Mouse (Mus musculus) left cerebral cortex, adult 9 months (tissue): ENCODE measurements around the gene Fgfr2.
"Not testable (repeated sequence)": the region's sequence is repeated elsewhere in the genome, so short reads cannot be mapped to it uniquely, and the experiment has no call there.

ENCODE experiments used
- DNase-seq, 2 experiments: peaks; one replicate each; pipeline ENCODE4 v3.0.0; 2022; ENCODE audit warnings: low spot score in 2 of 2

The Fgfr2 gene

GRCm38 (mm10) chr7:130691931-130692330 is 2431.2 kb downstream of the Fgfr2 start:
- no peak for DNase-seq

DNA sequence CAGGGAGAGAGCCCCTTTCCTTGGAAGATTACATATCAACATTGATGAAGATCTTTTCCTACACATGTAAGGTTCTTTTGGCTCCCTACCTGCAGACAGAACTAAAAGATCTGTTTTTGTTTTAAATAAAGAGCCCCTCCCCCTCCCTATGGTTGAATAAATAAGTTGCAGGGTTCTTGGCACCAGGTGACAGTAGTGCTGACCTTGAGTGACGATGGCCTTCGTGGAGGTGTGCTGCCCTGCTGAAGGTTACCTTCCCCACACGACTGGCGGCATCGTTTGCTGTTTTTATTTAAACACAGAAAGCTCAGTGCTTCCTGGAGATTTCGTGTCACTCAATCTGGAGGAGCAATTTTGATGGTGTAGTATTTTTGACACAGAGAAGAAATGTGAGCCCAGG is 2432.3 kb downstream of the Fgfr2 start:
- DNase-seq: no peak

- no peak for DNase-seq
Measured at GRCm38 (mm10) chr7:130688601-130689000, 2434.5 kb downstream of the Fgfr2 start.

- DNase-seq: peak; percentile 77 to 88
Measured at GRCm38 (mm10) chr7:130681798-130682197, 2441.4 kb downstream of the Fgfr2 start.

- DNase-seq: no peak
Measured at GRCm38 (mm10) chr7:130678414-130678813, 2444.7 kb downstream of the Fgfr2 start.

GRCm38 (mm10) chr7:130677541-130678274 is 2445.4 kb downstream of the Fgfr2 start:
- DNase-seq: no peak

- no peak for DNase-seq
Measured at GRCm38 (mm10) chr7:130676885-130677540, 2446.1 kb downstream of the Fgfr2 start.

DNA sequence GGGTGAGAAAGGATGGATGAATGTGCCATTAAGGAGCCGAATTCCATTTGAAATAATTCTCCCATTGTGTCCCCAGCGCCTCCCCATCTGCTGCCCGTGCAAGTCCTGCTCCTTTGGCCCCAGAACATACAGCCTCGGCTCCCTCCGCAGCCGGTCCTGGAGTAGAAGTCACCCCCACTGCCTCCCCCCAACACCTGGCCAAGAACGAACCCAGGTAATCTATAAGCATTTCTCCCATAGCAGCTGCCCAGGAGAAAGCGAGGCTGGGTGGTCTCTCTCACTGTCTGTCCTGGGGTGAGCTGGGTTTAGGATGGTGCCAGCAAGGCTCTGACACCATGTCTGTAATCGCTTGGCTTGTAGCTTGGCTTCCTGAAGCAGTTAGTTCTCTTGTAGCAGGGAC is 2448.6 kb downstream of the Fgfr2 start:
- DNase-seq: no peak

DNA sequence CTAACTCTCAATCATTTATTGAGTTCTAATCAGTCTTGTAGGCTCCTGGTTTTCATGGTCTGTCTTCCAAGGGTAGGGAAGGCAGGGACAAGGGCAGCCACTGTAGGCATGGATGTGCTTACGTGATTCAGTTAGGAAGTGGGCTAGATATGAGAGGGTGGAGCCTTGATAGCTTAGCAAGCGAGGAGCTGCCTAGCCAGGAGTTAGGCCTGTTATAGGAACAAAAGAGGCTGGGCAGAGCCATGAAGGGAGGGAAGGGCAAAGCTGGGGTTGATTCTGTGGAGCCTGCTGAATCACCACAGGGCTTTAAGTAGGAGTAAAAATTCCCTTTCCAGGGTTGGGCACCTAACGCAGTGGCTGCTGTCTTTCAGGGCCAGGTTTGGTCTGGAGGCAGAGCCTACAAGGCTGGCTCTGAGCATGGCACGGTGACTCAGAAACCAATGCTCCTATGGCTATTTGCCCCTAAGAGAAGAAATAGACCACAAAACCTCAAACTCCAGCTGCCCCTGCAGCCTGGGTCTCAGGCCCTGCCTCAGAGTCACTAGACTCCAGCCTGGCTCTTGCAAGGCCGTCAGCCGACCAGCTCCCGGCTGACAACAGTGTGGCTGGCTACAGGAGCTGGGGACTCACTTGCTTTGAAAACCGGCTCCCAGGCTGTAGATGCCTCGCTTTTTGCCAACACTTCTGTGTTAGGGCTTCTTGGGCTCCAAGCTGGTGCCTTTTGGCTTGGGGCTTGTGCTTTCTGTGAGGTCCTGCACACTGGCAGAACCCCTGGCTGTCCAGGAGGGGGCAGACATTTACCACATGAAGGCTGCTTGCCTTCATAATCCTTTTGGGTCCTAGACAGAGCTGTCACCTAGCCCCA is 2449.7 kb downstream of the Fgfr2 start:
- no peak for DNase-seq

DNA sequence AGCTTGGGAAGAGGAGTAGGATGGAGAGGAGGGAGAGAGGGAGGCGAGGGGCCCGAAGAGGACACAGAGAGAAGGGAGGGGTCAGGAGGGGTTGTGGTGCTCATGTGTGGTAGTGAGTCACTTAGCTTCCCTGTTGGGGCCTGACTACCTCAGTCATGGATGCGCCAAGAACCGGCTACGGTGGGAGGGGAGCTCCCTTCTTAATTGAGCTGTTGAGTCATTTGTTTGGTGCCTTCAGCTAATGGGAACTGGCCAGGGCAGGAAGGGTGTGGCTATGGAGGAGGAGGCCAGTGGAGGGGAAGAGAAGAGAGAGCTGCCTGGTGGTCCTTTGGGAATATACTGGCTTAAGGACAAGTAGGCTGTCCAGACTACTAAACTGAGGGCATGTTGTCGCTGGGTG is 2451.8 kb downstream of the Fgfr2 start:
- no peak for DNase-seq

- no peak for DNase-seq
Measured at GRCm38 (mm10) chr7:130670358-130670757, 2452.8 kb downstream of the Fgfr2 start.

DNA sequence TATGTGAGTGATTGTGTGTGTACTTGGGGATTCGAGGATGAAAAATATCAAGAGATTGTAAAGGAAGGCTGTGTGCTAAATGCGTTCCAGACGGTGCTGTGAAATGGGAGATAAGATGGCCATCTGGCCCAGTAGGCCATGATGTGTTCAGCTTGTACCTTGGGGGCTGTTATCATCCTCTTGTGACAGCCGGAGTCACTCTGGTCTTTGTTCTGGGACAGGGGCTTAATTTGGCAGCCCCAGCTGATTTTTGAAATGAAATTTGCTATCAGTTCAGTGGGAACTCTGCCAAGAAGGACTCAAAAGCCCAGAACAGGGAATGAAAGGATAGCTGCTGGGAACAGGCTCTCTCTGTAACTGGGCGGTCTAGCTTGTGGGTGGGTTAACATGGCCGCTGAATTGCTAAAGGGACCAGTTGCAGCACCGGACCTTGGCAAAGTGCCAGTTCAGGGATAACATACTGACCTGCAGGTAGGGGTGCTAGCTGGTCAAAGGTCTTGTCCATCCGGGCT is 2453.7 kb downstream of the Fgfr2 start:
- DNase-seq: no peak

- DNase-seq: no peak
Measured at GRCm38 (mm10) chr7:130668729-130669281, 2454.3 kb downstream of the Fgfr2 start.

DNA sequence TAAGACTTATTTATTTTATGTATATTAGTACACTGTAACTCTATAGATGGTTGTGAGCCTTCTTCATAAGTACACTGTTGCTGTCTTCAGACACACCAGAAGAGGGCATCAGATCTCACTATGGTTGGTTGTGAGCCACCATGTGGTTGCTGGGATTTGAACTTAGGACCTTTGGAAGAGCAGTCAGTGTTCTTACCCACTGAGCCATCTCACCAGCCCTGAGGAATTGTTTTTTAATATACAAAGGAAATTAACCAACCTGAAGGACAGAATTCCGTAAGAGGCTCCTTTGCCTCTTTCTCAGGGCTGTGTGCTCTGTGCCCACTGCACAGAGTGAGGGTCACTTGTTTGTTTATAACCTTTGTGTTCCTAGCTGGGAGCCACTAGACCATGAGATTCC is 2455.1 kb downstream of the Fgfr2 start:
- DNase-seq: not testable (repeated sequence)

DNA sequence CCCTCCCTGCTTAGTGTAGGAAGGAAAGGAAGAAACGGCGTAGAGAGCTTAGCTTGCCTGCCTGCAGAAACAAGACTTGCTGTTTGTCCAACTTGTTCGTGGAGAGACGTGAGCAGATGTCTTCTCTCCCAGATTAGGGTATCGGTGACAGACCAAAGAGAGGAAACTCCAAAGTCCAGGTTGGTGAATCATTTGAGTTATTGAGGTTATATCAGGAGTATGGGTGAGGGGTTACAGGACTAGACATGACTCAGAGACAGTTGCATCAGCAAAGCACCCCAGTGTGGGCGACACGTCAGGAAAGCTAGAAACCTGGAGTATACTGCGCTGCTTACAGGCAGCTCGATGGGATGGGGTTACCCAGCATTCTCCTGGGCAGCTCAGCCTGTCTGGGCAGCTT is 2457.8 kb downstream of the Fgfr2 start:
- no peak for DNase-seq

DNA sequence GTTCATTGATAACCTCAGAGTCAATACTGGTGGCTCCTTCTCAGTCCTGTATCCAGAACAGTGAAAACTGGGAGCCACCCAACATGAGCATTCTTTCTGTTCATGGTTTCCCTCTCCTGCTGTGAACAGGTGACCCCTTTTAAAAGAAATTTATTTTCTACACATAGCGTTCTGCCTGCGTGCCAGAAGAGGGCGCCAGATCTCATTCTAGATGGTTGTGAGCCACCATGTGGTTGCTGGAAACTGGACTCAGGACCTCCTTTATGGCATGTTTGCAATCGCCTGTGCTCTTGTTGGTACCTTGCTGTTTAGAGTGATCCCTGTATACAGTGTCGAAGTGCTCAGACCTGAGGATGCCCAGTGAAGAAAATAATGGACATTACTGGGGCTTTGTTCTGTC is 2458.5 kb downstream of the Fgfr2 start:
- no peak for DNase-seq

- DNase-seq: no peak
Measured at GRCm38 (mm10) chr7:130664037-130664436, 2459.1 kb downstream of the Fgfr2 start.

DNA sequence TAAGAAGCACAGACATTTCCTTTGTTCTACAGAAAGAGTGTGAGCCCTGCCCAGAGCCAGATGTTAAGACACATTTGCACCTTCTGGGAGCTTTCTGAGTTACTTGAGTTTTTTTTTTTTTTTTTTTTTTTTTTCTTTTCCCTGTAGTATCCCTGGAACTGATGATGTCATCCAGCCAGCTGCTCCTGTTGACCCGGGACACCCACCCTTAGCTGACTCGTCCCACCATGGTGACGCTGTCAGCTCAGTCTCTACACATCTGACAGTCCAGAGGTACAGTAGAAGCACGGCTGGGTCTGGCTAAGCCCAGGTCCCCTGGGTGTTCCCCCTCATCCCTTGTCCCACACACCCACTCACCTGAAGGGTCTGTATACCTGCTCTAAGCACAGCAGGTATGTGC is 2460.3 kb downstream of the Fgfr2 start:
- DNase-seq: no peak

DNA sequence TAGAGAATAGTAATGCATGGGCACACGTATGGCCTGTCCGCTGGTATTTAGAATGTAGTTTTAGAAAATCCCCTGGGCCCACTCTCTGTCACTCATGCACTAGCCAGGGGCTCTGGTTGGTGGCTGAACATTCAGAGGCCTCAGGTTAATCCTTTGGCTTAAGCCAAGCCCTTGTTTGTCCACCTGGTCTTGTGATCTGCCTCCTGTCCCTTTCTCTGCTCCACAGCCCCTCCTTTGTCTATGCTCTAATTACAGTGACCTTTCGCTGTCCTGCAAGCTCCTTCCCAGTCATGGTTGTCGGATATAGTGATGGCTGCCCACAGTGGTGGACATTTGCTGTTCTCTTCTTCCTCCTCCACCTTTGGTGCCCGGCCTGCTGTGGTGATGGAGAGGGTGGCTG is 2460.9 kb downstream of the Fgfr2 start:
- no peak for DNase-seq

GRCm38 (mm10) chr7:130659129-130659528 is 2464.0 kb downstream of the Fgfr2 start:
- no peak for DNase-seq

DNA sequence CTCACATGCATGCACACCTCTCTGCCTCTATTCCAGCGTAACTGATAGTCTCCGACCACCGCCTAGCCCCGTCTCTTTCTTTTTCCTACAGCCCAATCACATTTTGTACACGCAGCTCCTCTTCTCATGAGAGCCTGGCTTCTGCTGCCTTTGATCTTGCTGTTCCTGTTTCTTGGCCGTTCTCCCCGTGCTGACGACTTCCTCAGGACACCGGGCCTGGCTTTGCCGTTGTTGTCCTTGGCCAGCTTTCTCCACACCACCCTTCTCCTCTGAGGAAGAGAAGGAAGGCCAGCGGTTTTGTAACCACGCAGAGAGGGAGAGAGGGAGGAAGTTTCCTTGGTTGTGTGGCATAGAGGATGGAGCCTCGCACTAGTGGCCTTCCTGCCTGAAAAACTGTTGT is 2465.4 kb downstream of the Fgfr2 start:
- no peak for DNase-seq

GRCm38 (mm10) chr7:130656965-130657364 is 2466.2 kb downstream of the Fgfr2 start:
- DNase-seq: no peak
